Mouse (Mus musculus) lung, embryonic 14.5 days (tissue): Measurements from ENCODE around the gene Lrg1. TPM values are rescaled to one million over a fixed set of nuclear protein-coding genes. Genes with fewer than 3 reads are reported as not detected.
"Not testable (repeated sequence)": the region's sequence is repeated elsewhere in the genome, so short reads cannot be mapped to it uniquely, and the experiment has no call there.

Source experiments
- ATAC-seq: fragments of 200-750 bp; cut with Nextera tagmentation; 2 replicates; pipeline ENCODE4 v1.8.0; 2017; ENCODE audit warnings: mild to moderate bottlenecking, moderate TSS enrichment, moderate library complexity; ENCODE audit not compliant: insufficient read depth
- DNase-seq: peaks from one replicate; pipeline ENCODE4 v3.0.0-alpha.2; 2015
- H3K27ac ChIP-seq: fragments of 300-500 bp; sonication (generic); 2 replicates; pipeline ENCODE4 v1.5.1; 2014; ENCODE audit warnings: low read depth, mild to moderate bottlenecking, moderate library complexity
- H3K27me3 ChIP-seq: fragments of 300-500 bp; sonication (generic); 2 replicates; pipeline ENCODE4 v1.6.1; 2014; ENCODE audit warnings: low read length, control low read depth; ENCODE audit not compliant: insufficient read depth
- H3K36me3 ChIP-seq: fragments of 300-500 bp; sonication (generic); 2 replicates; pipeline ENCODE4 v1.6.1; 2014; ENCODE audit warnings: control low read depth; ENCODE audit not compliant: insufficient read depth
- H3K4me1 ChIP-seq: fragments of 300-500 bp; sonication (generic); 2 replicates; pipeline ENCODE4 v1.6.1; 2014; ENCODE audit warnings: antibody characterized with exemption, control low read depth; ENCODE audit not compliant: insufficient read depth
- H3K4me2 ChIP-seq: fragments of 300-500 bp; sonication (generic); 2 replicates; pipeline ENCODE4 v1.6.1; 2014; ENCODE audit warnings: mild to moderate bottlenecking
- H3K4me3 ChIP-seq: fragments of 300-500 bp; sonication (generic); 2 replicates; pipeline ENCODE4 v1.5.1; 2014; ENCODE audit warnings: low read depth, low read length
- H3K9ac ChIP-seq: fragments of 300-500 bp; sonication (generic); 2 replicates; pipeline ENCODE4 v1.6.1; 2014
- H3K9me3 ChIP-seq: fragments of 300-500 bp; sonication (generic); 2 replicates; pipeline ENCODE4 v1.6.1; 2016; ENCODE audit warnings: low read depth, low read length, control low read depth
- CTCF ChIP-seq: IDR thresholded peaks from 2 replicates; pipeline ENCODE4 v1.5.1; 2016; ENCODE audit warnings: antibody characterized with exemption, low read depth
- WGBS: fragments of 180-500 bp; shearing (Covaris S2); extraction: QIAGEN DNeasy Blood & Tissue Kit; methylation state at CpG from one replicate; pipeline ENCODE4 v1.1.7; 2014; 5-methylcytosine and 5-hydroxymethylcytosine counted together
- polyA plus RNA-seq: library from polyadenylated mRNA; unstranded; fragments of >200 nt; fragmentation: Nextera tagmentation; extraction: Ambion mirVana; gene quantifications from 2 replicates; pipeline ENCODE4 v1.2.1, GENCODE M21; 2014

The Lrg1 gene
- polyA plus RNA-seq, 1 experiment from 2014 or later, result 0.17 TPM

GRCm38 (mm10) chr17:56109219-56110051 lies 12.4 kb downstream of the Lrg1 start, which contains the start of gene Plin4:
Gene Plin4 (minus strand): TSS chr17:56109803.
- 51% methylated on average over 10 of the region's 10 CpGs for WGBS
- H3K4me1 ChIP-seq, result no peaks in the 10 kb centered on the region
- no peak within 1 kb of the TSS for H3K27ac ChIP-seq
- H3K4me3 ChIP-seq, result no peak within 1 kb of the TSS
- no peak for ATAC-seq
- H3K27me3 ChIP-seq, result no peaks in the 10 kb centered on the region
- H3K4me2 ChIP-seq, result no peak within 1 kb of the TSS
- H3K36me3 ChIP-seq, result no peaks in the 10 kb centered on the region
- H3K9ac ChIP-seq, result no peak within 1 kb of the TSS
- no peaks in the 10 kb centered on the region for H3K9me3 ChIP-seq
- DNase-seq, result no peak
- no peak for TF ChIP-seq CTCF

GRCm38 (mm10) chr17:56108334-56109044 lies 13.3 kb downstream of the Lrg1 start:
- H3K9me3 ChIP-seq, result no peaks in the 10 kb centered on the region
- H3K4me1 ChIP-seq, result no peaks in the 10 kb centered on the region
- TF ChIP-seq CTCF, result no peak
- H3K9ac ChIP-seq, result no peak overlapping the region
- no peak overlapping the region for H3K27ac ChIP-seq
- H3K27me3 ChIP-seq, result no peaks in the 10 kb centered on the region
- ATAC-seq (no peak), DNase-seq (no peak)
- no peak overlapping the region for H3K4me2 ChIP-seq
- 77% methylated on average over 6 of the region's 6 CpGs for WGBS
- peaks cover 5% of the 10 kb centered on the region; the same call in 1 of the 2 replicates for H3K36me3 ChIP-seq
- no peak overlapping the region for H3K4me3 ChIP-seq

- Histone ChIP-seq H3K4me1 (no peaks in the 10 kb centered on the region), H3K36me3 (peaks cover 12% of the 10 kb centered on the region; the same call in 1 of the 2 replicates), H3K9me3 (no peaks in the 10 kb centered on the region), H3K4me3 (no peak overlapping the region), H3K9ac (no peak overlapping the region), H3K27ac (no peak overlapping the region), H3K27me3 (no peaks in the 10 kb centered on the region), H3K4me2 (no peak overlapping the region)
- 69% methylated on average over 2 of the region's 2 CpGs for WGBS
- no peak for TF ChIP-seq CTCF
- ATAC-seq (no peak), DNase-seq (no peak)
These were observed 14.1 kb downstream of the Lrg1 start for GRCm38 (mm10) chr17:56107736-56108135.

GRCm38 (mm10) chr17:56106981-56107380 lies 14.8 kb downstream of the Lrg1 start:
- TF ChIP-seq CTCF, result no peak

GRCm38 (mm10) chr17:56106436-56106835 lies 15.4 kb downstream of the Lrg1 start:
- H3K36me3 ChIP-seq, result peaks cover 24% of the 10 kb centered on the region
- not testable (repeated sequence) for H3K4me3 ChIP-seq, H3K27ac ChIP-seq, H3K27me3 ChIP-seq, H3K9me3 ChIP-seq, H3K9ac ChIP-seq, DNase-seq, H3K4me1 ChIP-seq, ATAC-seq, H3K4me2 ChIP-seq
- WGBS, result 90% methylated on average over 4 of the region's 4 CpGs

More at GRCm38 (mm10) chr17:56106981-56107380, 14.8 kb downstream of the Lrg1 start:
- DNase-seq, result no peak
- H3K9ac ChIP-seq, result no peak overlapping the region
- 71% methylated on average over 4 of the region's 4 CpGs for WGBS
- no peak overlapping the region for H3K27ac ChIP-seq
- H3K4me2 ChIP-seq, result no peak overlapping the region
- H3K4me1 ChIP-seq, result no peaks in the 10 kb centered on the region
- no peaks in the 10 kb centered on the region for H3K27me3 ChIP-seq
- H3K36me3 ChIP-seq, result peaks cover 19% of the 10 kb centered on the region
- no peak for ATAC-seq
- no peaks in the 10 kb centered on the region for H3K9me3 ChIP-seq
- no peak overlapping the region for H3K4me3 ChIP-seq

- not testable (repeated sequence) for H3K4me2 ChIP-seq, H3K4me1 ChIP-seq, DNase-seq, H3K9ac ChIP-seq, H3K9me3 ChIP-seq, H3K27me3 ChIP-seq, H3K4me3 ChIP-seq, H3K27ac ChIP-seq, ATAC-seq
- peaks cover 40% of the 10 kb centered on the region for H3K36me3 ChIP-seq
- WGBS, result 88% methylated on average over 2 of the region's 5 CpGs
These were observed 17.0 kb downstream of the Lrg1 start for GRCm38 (mm10) chr17:56104821-56105220.
